Mouse (Mus musculus): ENCODE data around the gene Ncoa4.
"Not testable (repeated sequence)": the region's sequence is repeated elsewhere in the genome, so short reads cannot be mapped to it uniquely, and the experiment has no call there.

GRCm38 (mm10) chr14:32176590-32176989 lies 16.9 kb downstream of the Ncoa4 start:
- TF ChIP-seq CTCF (IDR thresholded peaks at IDR 0.05; ENCODE audit: borderline replicate concordance, extremely low read depth, insufficient read depth, insufficient read length); POLR2A (IDR thresholded peaks at IDR 0.05; ENCODE audit: borderline replicate concordance, extremely low read depth, insufficient read depth, insufficient read length, poor library complexity, severe bottlenecking): not testable (repeated sequence)
